Mouse (Mus musculus) kidney, postnatal 0 days (tissue): ENCODE data around the gene Myo7a. TPM values are rescaled to one million over a fixed set of nuclear protein-coding genes. Genes with fewer than 3 reads are reported as not detected.

Experiments
- ATAC-seq: fragments of 200-750 bp; cut with Nextera tagmentation; replicated peaks from 2 replicates; pipeline ENCODE4 v1.8.0; 2017; ENCODE audit warnings: low read depth, moderate number of reproducible peaks, moderate TSS enrichment, moderate library complexity; ENCODE audit not compliant: low FRiP score
- DNase-seq: peaks from one replicate; pipeline ENCODE4 v3.0.0-alpha.2; 2016; ENCODE audit warnings: low spot score
- H3K27ac ChIP-seq: fragments of 300-500 bp; sonication (generic); 2 replicates; pipeline ENCODE4 v1.5.1; 2014; ENCODE audit warnings: mild to moderate bottlenecking
- H3K27me3 ChIP-seq: fragments of 300-500 bp; sonication (generic); 2 replicates; pipeline ENCODE4 v1.6.1; 2014; ENCODE audit warnings: low read length, mixed read lengths; ENCODE audit not compliant: insufficient read depth
- H3K36me3 ChIP-seq: fragments of 300-500 bp; sonication (generic); 2 replicates; pipeline ENCODE4 v1.6.1; 2014; ENCODE audit warnings: low read length, mixed read lengths; ENCODE audit not compliant: insufficient read depth
- H3K4me1 ChIP-seq: fragments of 300-500 bp; sonication (generic); replicated peaks from 2 replicates; pipeline ENCODE4 v1.6.1; 2014; ENCODE audit warnings: antibody characterized with exemption, low read length, mixed read lengths; ENCODE audit not compliant: insufficient read depth
- H3K4me2 ChIP-seq: fragments of 300-500 bp; sonication (generic); 2 replicates; pipeline ENCODE4 v1.6.1; 2014; ENCODE audit warnings: mild to moderate bottlenecking, low read length, moderate library complexity, mixed read lengths
- H3K4me3 ChIP-seq: fragments of 300-500 bp; sonication (generic); replicated peaks from 2 replicates; pipeline ENCODE4 v1.5.1; 2014; ENCODE audit warnings: low read depth, low read length
- H3K9ac ChIP-seq: fragments of 300-500 bp; sonication (generic); 2 replicates; pipeline ENCODE4 v1.6.1; 2014; ENCODE audit warnings: low read depth, low read length
- H3K9me3 ChIP-seq: fragments of 300-500 bp; sonication (generic); replicated peaks from 2 replicates; pipeline ENCODE4 v1.6.1; 2016; ENCODE audit warnings: low read length, inconsistent platforms, mixed read lengths
- CTCF ChIP-seq: IDR thresholded peaks from 2 replicates; pipeline ENCODE4 v1.5.1; 2016; ENCODE audit warnings: antibody characterized with exemption, low read depth, mild to moderate bottlenecking, moderate library complexity
- WGBS: fragments of 180-500 bp; shearing (Covaris S2); extraction: QIAGEN DNeasy Blood & Tissue Kit; methylation state at CpG from one replicate; pipeline ENCODE4 v1.1.7; 2014; 5-methylcytosine and 5-hydroxymethylcytosine counted together
- polyA plus RNA-seq: library from polyadenylated mRNA; unstranded; fragments of >200 nt; fragmentation: Nextera tagmentation; extraction: Ambion mirVana; gene quantifications from 2 replicates; pipeline ENCODE4 v1.2.1, GENCODE M21; 2015

Myo7a gene
- polyA plus RNA-seq, 1 experiment from 2014 or later = 7.6 TPM

GRCm38 (mm10) chr7:98051980-98052379 is 67.3 kb downstream of the Myo7a start:
- TF ChIP-seq CTCF = peak; percentile 81
- H3K4me1 ChIP-seq = no peaks in the 10 kb centered on the region
- no peaks in the 10 kb centered on the region for H3K36me3 ChIP-seq
- H3K27ac ChIP-seq = no peak overlapping the region
- 19% methylated on average over 8 of the region's 8 CpGs for WGBS
- DNase-seq (peak; percentile 64), ATAC-seq (no peak)
- H3K27me3 ChIP-seq = no peaks in the 10 kb centered on the region
- no peak overlapping the region for H3K9ac ChIP-seq
- H3K4me2 ChIP-seq = no peak overlapping the region
- H3K9me3 ChIP-seq = no peaks in the 10 kb centered on the region
- H3K4me3 ChIP-seq = no peak overlapping the region

- Histone ChIP-seq H3K27ac (no peak overlapping the region), H3K9me3 (no peaks in the 10 kb centered on the region), H3K4me3 (no peak overlapping the region), H3K4me1 (no peaks in the 10 kb centered on the region), H3K9ac (no peak overlapping the region), H3K4me2 (no peak overlapping the region), H3K36me3 (no peaks in the 10 kb centered on the region), H3K27me3 (no peaks in the 10 kb centered on the region)
- no peak for ATAC-seq
- DNase-seq = no peak
- 70% methylated on average over 9 of the region's 9 CpGs for WGBS
- TF ChIP-seq CTCF = no peak
Measured at GRCm38 (mm10) chr7:98048101-98048824, 71.1 kb downstream of the Myo7a start.

GRCm38 (mm10) chr7:98002617-98003016 is 116.7 kb downstream of the Myo7a start:
- Histone ChIP-seq H3K4me3 (no peak overlapping the region), H3K9me3 (no peaks in the 10 kb centered on the region), H3K36me3 (no peaks in the 10 kb centered on the region), H3K9ac (no peak overlapping the region), H3K27me3 (no peaks in the 10 kb centered on the region), H3K27ac (no peak overlapping the region), H3K4me2 (no peak overlapping the region), H3K4me1 (no peaks in the 10 kb centered on the region)
- 74% methylated on average over 7 of the region's 7 CpGs for WGBS
- DNase-seq = no peak
- no peak for TF ChIP-seq CTCF
- no peak for ATAC-seq

Other genes starting within 250 kb of the Myo7a start
- gene Gdpd4, start 199.6 kb downstream of the Myo7a start, polyA plus RNA-seq = not detected in 2 replicates
- 0.38 and 0.50 TPM in 2 replicates for gene Omp, start 26.0 kb upstream of the Myo7a start, polyA plus RNA-seq
- 12.9 and 13.0 TPM in 2 replicates for gene Capn5, start 58.8 kb upstream of the Myo7a start, polyA plus RNA-seq
- 0.13 and 0.20 TPM in 2 replicates for gene B3gnt6, start 80.0 kb upstream of the Myo7a start, polyA plus RNA-seq
- 22.1 and 25.1 TPM in 2 replicates for gene Acer3, start 201.7 kb upstream of the Myo7a start, polyA plus RNA-seq
- gene Tsku, start 241.8 kb upstream of the Myo7a start, polyA plus RNA-seq = 7.1 and 8.3 TPM in 2 replicates